Mouse (Mus musculus) testis, adult 2 months (tissue): ENCODE results near the gene Cd40.

Source experiments
- CTCF ChIP-seq: fragments of 200-500 bp; IDR thresholded peaks from 2 replicates; pipeline ENCODE4 v1.5.1; 2012; ENCODE audit warnings: low read depth, mild to moderate bottlenecking, inconsistent platforms, low read length, moderate library complexity; ENCODE audit not compliant: control insufficient read depth, insufficient read depth, insufficient replicate concordance
- POLR2A ChIP-seq: fragments of 200-500 bp; IDR thresholded peaks from 2 replicates; pipeline ENCODE4 v1.6.1; 2012; ENCODE audit warnings: low read depth, mild to moderate bottlenecking, inconsistent platforms, low read length, moderate library complexity; ENCODE audit not compliant: control insufficient read depth

DNA sequence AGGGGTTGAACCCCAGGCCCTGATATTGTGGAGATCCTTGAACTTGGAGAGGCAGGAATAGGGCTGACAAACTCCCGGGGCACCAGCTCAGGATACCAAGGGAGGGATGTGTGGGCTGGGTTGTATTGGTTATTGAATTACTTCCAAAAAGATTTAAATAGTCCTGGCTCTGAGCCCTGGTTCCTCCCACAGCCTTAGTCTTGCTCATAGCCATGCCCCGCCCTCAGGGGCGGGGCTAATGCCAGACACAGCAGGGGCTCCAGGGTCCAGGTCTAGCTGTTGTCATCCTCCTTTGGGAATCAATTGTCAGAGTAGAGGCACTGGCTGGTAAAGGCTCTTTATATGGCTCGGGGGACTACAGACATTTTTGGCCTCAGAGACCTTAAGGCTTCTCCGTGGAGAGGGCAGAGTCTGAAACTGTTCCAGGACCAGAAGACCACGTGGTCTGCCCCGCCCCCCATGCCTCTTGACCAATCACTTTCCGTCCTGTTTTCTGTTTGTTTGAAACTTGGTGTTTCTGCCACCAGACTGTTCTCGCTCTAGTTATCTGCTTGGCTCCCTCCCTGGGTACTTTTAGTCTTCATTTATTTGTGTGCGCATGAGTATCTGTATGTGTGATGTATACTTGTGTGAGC is 65.9 kb downstream of the Cd40 start:
- TF ChIP-seq CTCF (no peak), POLR2A (no peak)
